Mouse (Mus musculus) hindbrain, postnatal 0 days (tissue): ENCODE measurements around the gene Adgre1. TPM values are rescaled to one million over a fixed set of nuclear protein-coding genes. Genes with fewer than 3 reads are reported as not detected.
"Not testable (repeated sequence)": the region's sequence is repeated elsewhere in the genome, so short reads cannot be mapped to it uniquely, and the experiment has no call there.

ENCODE experiments used
- ATAC-seq: fragments of 200-750 bp; cut with Nextera tagmentation; 2 replicates; pipeline ENCODE4 v1.8.0; 2017; ENCODE audit warnings: mild to moderate bottlenecking, moderate TSS enrichment, moderate library complexity
- DNase-seq: peaks from one replicate; pipeline ENCODE4 v3.0.0-alpha.2; 2015; ENCODE audit warnings: low spot score
- H3K27ac ChIP-seq: fragments of 300-500 bp; sonication (generic); 2 replicates; pipeline ENCODE4 v1.5.1; 2014; ENCODE audit warnings: mild to moderate bottlenecking
- H3K27me3 ChIP-seq: fragments of 300-500 bp; sonication (generic); 2 replicates; pipeline ENCODE4 v1.6.1; 2014; ENCODE audit warnings: low read length, mixed read lengths; ENCODE audit not compliant: insufficient read depth
- H3K36me3 ChIP-seq: fragments of 300-500 bp; sonication (generic); 2 replicates; pipeline ENCODE4 v1.6.1; 2014; ENCODE audit warnings: low read length, mixed read lengths; ENCODE audit not compliant: insufficient read depth
- H3K4me1 ChIP-seq: fragments of 300-500 bp; sonication (generic); 2 replicates; pipeline ENCODE4 v1.6.1; 2014; ENCODE audit warnings: antibody characterized with exemption, low read length, mixed read lengths; ENCODE audit not compliant: insufficient read depth
- H3K4me2 ChIP-seq: fragments of 300-500 bp; sonication (generic); 2 replicates; pipeline ENCODE4 v1.6.1; 2014; ENCODE audit warnings: low read depth, mild to moderate bottlenecking, low read length, moderate library complexity, mixed read lengths
- H3K4me3 ChIP-seq: fragments of 300-500 bp; sonication (generic); 2 replicates; pipeline ENCODE4 v1.5.1; 2014; ENCODE audit warnings: low read length
- H3K9ac ChIP-seq: fragments of 300-500 bp; sonication (generic); replicated peaks from 2 replicates; pipeline ENCODE4 v1.6.1; 2014; ENCODE audit warnings: mild to moderate bottlenecking, low read length, moderate library complexity, mixed read lengths
- H3K9me3 ChIP-seq: fragments of 300-500 bp; sonication (generic); 2 replicates; pipeline ENCODE4 v1.6.1; 2016; ENCODE audit warnings: low read length, mixed read lengths
- CTCF ChIP-seq: IDR thresholded peaks from 2 replicates; pipeline ENCODE4 v1.5.1; 2016; ENCODE audit warnings: antibody characterized with exemption, control low read depth, low read depth
- WGBS: fragments of 180-500 bp; shearing (Covaris S2); extraction: QIAGEN DNeasy Blood & Tissue Kit; methylation state at CpG from one replicate; pipeline ENCODE4 v1.1.7; 2014; 5-methylcytosine and 5-hydroxymethylcytosine counted together
- polyA plus RNA-seq: library from polyadenylated mRNA; unstranded; fragments of >200 nt; fragmentation: Nextera tagmentation; extraction: Ambion mirVana; gene quantifications from 2 replicates; pipeline ENCODE4 v1.2.1, GENCODE M21; 2015
- total RNA-seq: library from RNA; depleted of rRNA; stranded (reverse); fragments of >200 nt; gene quantifications from 2 replicates; pipeline ENCODE4 v1.2.3, GENCODE M21; 2014

Adgre1 gene
- total and polyA plus RNA-seq, 2 experiments from 2014 or later, result 5.0 to 6.8 TPM

GRCm38 (mm10) chr17:57334761-57335150 lies 23.7 kb upstream of the Adgre1 start:
- no peaks in the 10 kb centered on the region for H3K9me3 ChIP-seq
- no peak overlapping the region for H3K27ac ChIP-seq
- no peaks in the 10 kb centered on the region for H3K36me3 ChIP-seq
- H3K4me3 ChIP-seq, result no peak overlapping the region
- no peaks in the 10 kb centered on the region for H3K4me1 ChIP-seq
- peak; percentile 46 for ATAC-seq
- TF ChIP-seq CTCF, result peak; percentile 95
- peak overlapping the region; percentile 27; the same call in 1 of the 2 replicates for H3K4me2 ChIP-seq
- no peaks in the 10 kb centered on the region for H3K27me3 ChIP-seq
- 6% methylated on average over 16 of the region's 16 CpGs for WGBS
- H3K9ac ChIP-seq, result no peak overlapping the region
- peak; percentile 85 for DNase-seq

DNA sequence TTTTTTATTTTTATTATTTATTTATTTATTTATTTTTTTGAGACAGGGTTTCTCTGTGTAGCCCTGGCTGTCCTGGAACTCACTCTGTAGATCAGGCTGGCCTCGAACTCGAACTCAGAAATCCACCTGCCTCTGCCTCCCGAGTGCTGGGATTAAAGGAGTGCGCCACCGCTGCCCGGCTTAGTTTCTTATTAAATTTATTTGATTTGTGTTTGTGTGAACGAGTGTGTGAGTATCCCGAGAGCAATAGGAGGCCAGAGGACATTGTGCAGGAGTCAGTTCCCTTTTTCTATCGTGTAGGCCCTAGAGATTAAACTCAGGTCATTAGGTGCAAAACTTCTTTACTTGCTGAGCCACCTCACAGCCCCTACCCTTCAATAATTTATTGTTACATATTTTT lies 23.3 kb upstream of the Adgre1 start:
- not testable (repeated sequence) for ATAC-seq, H3K4me2 ChIP-seq, H3K27me3 ChIP-seq, H3K4me3 ChIP-seq, H3K9me3 ChIP-seq, H3K36me3 ChIP-seq, H3K4me1 ChIP-seq, H3K9ac ChIP-seq, H3K27ac ChIP-seq, DNase-seq
- WGBS, result 74% methylated on average over 9 of the region's 9 CpGs

- H3K4me1 ChIP-seq, result no peaks in the 10 kb centered on the region
- no peak overlapping the region for H3K27ac ChIP-seq
- no peak overlapping the region for H3K9ac ChIP-seq
- peak; percentile 95 for DNase-seq
- TF ChIP-seq CTCF, result peak; percentile 98
- no peaks in the 10 kb centered on the region for H3K36me3 ChIP-seq
- ATAC-seq, result peak; percentile 92
- whole genome bisulfite sequencing, result 7% methylated on average over 11 of the region's 11 CpGs
- no peaks in the 10 kb centered on the region for H3K9me3 ChIP-seq
- no peaks in the 10 kb centered on the region for H3K27me3 ChIP-seq
- 0 out of 2 replicates have a peak overlapping the region, but pooled peaks have one; percentile 6 for H3K4me2 ChIP-seq
- no peak overlapping the region for H3K4me3 ChIP-seq
Measured at GRCm38 (mm10) chr17:57335673-57336303, 22.7 kb upstream of the Adgre1 start.

DNA sequence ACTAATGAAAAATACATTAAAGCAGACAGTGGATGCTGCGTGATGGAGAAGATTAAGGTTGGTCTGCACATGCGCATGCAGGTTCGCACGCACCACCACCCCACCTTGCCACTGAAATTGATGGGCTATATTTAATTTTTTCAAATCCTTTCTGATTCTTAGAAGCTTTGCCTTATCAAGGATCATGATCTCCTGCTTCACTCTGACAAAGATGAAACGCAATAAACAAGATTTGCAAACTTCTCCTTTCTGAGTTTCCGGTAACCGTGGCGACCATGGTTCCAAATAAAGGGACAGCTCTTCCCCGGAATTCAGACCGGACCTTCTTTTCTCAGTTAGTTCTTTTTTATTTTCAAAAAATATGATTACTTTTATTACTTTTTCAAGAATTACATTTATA lies 20.5 kb upstream of the Adgre1 start:
- Histone ChIP-seq H3K27me3 (no peaks in the 10 kb centered on the region), H3K4me3 (no peak overlapping the region), H3K9ac (no peak overlapping the region), H3K27ac (no peak overlapping the region), H3K9me3 (no peaks in the 10 kb centered on the region), H3K36me3 (no peaks in the 10 kb centered on the region), H3K4me1 (no peaks in the 10 kb centered on the region), H3K4me2 (no peak overlapping the region)
- no peak for ATAC-seq
- no peak for TF ChIP-seq CTCF
- WGBS, result 84% methylated on average over 10 of the region's 10 CpGs
- DNase-seq, result no peak

GRCm38 (mm10) chr17:57339298-57339697 lies 19.2 kb upstream of the Adgre1 start:
- no peak overlapping the region for H3K9ac ChIP-seq
- H3K4me1 ChIP-seq, result no peaks in the 10 kb centered on the region
- H3K9me3 ChIP-seq, result no peaks in the 10 kb centered on the region
- H3K4me2 ChIP-seq, result no peak overlapping the region
- ATAC-seq (no peak), DNase-seq (no peak)
- no peaks in the 10 kb centered on the region for H3K36me3 ChIP-seq
- H3K27ac ChIP-seq, result no peak overlapping the region
- H3K4me3 ChIP-seq, result no peak overlapping the region
- 78% methylated on average over 9 of the region's 9 CpGs for WGBS
- H3K27me3 ChIP-seq, result no peaks in the 10 kb centered on the region
- TF ChIP-seq CTCF, result no peak

- no peaks in the 10 kb centered on the region for H3K27me3 ChIP-seq
- no peak for ATAC-seq
- WGBS, result 80% methylated on average over 4 of the region's 4 CpGs
Measured at GRCm38 (mm10) chr17:57341568-57341967, 16.9 kb upstream of the Adgre1 start.

GRCm38 (mm10) chr17:57344029-57344707 lies 14.3 kb upstream of the Adgre1 start:
- Histone ChIP-seq H3K4me1 (no peaks in the 10 kb centered on the region), H3K9ac (no peak overlapping the region), H3K4me3 (no peak overlapping the region), H3K9me3 (no peaks in the 10 kb centered on the region), H3K36me3 (no peaks in the 10 kb centered on the region), H3K27me3 (no peaks in the 10 kb centered on the region), H3K4me2 (no peak overlapping the region), H3K27ac (no peak overlapping the region)
- WGBS, result 60% methylated on average over 2 of the region's 2 CpGs
- no peak for DNase-seq
- ATAC-seq, result no peak
- TF ChIP-seq CTCF, result no peak

More at GRCm38 (mm10) chr17:57341568-57341967, 16.9 kb upstream of the Adgre1 start:
- DNase-seq, result no peak
- no peak overlapping the region for H3K4me3 ChIP-seq
- no peak for TF ChIP-seq CTCF
- no peaks in the 10 kb centered on the region for H3K9me3 ChIP-seq
- H3K9ac ChIP-seq, result no peak overlapping the region
- no peaks in the 10 kb centered on the region for H3K36me3 ChIP-seq
- H3K27ac ChIP-seq, result no peak overlapping the region
- no peak overlapping the region for H3K4me2 ChIP-seq
- no peaks in the 10 kb centered on the region for H3K4me1 ChIP-seq
